Mouse (Mus musculus): ENCODE results near the gene Hesx1.

GRCm38 (mm10) chr14:27013658-27014057, 19.4 kb downstream of the Hesx1 start:
- no peak for TF ChIP-seq CTCF (IDR thresholded peaks at IDR 0.05; ENCODE audit: borderline replicate concordance, insufficient read depth, low read length)
- TF ChIP-seq POLR2A (IDR thresholded peaks at IDR 0.05; ENCODE audit: low read depth, low read length): no peak

Measured in embryonic fibroblast, embryonic 13.5 days (primary cell).